Mouse (Mus musculus): ENCODE results near the gene Tab1.

GRCm38 (mm10) chr15:80119076-80119475 is 13.9 kb upstream of the Tab1 start:
- TF ChIP-seq CTCF (IDR thresholded peaks at IDR 0.05) (no peak), POLR2A (IDR thresholded peaks at IDR 0.05; ENCODE audit: insufficient read depth, low read depth, low read length) (no peak), EP300 (IDR thresholded peaks at IDR 0.05; ENCODE audit: insufficient read depth, low read depth, low read length) (no peak)
